Mouse (Mus musculus) mammary gland, adult 2 months (tissue): ENCODE data around the gene Dusp1. TPM values are rescaled to one million over a fixed set of nuclear protein-coding genes. Genes with fewer than 3 reads are reported as not detected.

Experiments
- polyA plus RNA-seq: library from polyadenylated mRNA; depleted of rRNA; stranded (reverse); fragments of >200 nt; gene quantifications from 2 replicates; pipeline ENCODE4 v1.2.3, GENCODE M21; 2012; ENCODE audit warnings: low replicate concordance; rRNA removed

Gene Dusp1
- polyA plus RNA-seq: 66.0 and 82.9 TPM in 2 replicates

DNA sequence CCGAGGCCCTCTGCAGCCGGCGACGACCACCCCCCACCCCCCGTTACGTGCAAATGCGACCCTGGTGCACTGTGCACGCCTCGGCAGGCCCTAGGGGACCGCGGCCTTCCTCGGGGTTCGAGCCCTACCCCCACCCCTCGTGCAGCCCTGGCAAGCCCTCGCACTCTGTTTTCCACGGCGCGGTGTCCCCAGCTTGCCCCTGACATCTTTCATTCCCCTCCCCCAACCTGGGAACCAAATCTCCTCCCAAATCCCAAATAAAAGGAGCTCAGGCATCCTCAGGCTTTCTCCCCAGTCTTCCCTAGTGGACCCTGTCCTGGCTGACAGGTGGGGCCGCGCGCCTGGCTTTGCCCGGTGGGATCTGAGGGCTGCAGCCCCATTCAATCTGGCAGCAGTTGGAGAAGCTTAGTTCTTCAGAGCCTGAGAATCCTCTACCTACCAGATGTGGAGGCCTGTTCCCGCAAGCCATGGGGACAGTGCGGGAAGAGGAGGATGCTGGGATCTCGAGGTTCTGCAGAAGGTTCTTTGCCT lies at the start of gene Dusp1:
Dusp1 (minus strand) TSS at position 478 of the 531 bp plus-strand sequence.

DNA sequence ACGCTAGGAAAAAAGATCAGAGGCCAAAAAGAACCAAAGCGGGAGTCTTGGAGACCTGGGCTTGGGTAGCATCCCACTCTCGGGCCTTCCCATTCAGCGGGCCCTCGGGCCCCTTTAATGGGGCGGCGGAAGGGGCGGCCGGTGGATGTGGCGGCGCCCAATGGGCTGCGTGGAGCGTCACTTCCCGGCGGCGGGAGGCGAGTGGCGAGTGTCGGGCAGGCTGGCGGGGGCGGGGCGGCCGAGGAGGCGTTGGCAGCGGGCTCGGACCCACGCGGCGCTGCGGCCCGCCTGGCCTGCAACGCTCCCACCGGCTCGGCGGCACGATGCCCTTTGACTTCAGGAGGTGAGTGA lies 663 bp downstream of the Dusp1 start, which contains the start of gene Ergic1:
Ergic1 (plus strand) TSS at position 200 of the 351 bp plus-strand sequence.

Other genes starting within 250 kb of the Dusp1 start
- 10.6 and 40.4 TPM in 2 replicates for gene Neurl1b, start 147.3 kb downstream of the Dusp1 start, polyA plus RNA-seq
- 148 and 239 TPM in 2 replicates for gene Ergic1, start 639 bp downstream of the Dusp1 start, polyA plus RNA-seq
- 178 and 347 TPM in 2 replicates for gene Atp6v0e, start 101.1 kb upstream of the Dusp1 start, polyA plus RNA-seq
- gene Crebrf, start 153.5 kb upstream of the Dusp1 start, polyA plus RNA-seq: 3.7 and 9.4 TPM in 2 replicates
- 16.9 and 22.9 TPM in 2 replicates for gene Bnip1, start 218.9 kb upstream of the Dusp1 start, polyA plus RNA-seq